Mouse (Mus musculus) liver, embryonic 11.5 days (tissue): ENCODE data around the gene Aoc1. TPM values are rescaled to one million over a fixed set of nuclear protein-coding genes. Genes with fewer than 3 reads are reported as not detected.

ENCODE experiments used
- ATAC-seq: fragments of 200-750 bp; cut with Nextera tagmentation; replicated peaks from 2 replicates; pipeline ENCODE4 v1.8.0; 2017; ENCODE audit warnings: moderate number of reproducible peaks, mild to moderate bottlenecking, moderate TSS enrichment, moderate library complexity; ENCODE audit not compliant: low FRiP score
- DNase-seq: peaks from one replicate; pipeline ENCODE4 v3.0.0-alpha.2; 2017; ENCODE audit warnings: low spot score
- H3K27ac ChIP-seq: fragments of 300-500 bp; sonication (generic); 2 replicates; pipeline ENCODE4 v1.5.1; 2014; ENCODE audit warnings: mild to moderate bottlenecking, low read depth, low read length, control low read depth
- H3K27me3 ChIP-seq: fragments of 300-500 bp; sonication (generic); replicated peaks from 2 replicates; pipeline ENCODE4 v1.6.1; 2014; ENCODE audit warnings: low read length, mixed read lengths; ENCODE audit not compliant: control insufficient read depth, insufficient read depth
- H3K36me3 ChIP-seq: fragments of 300-500 bp; sonication (generic); 2 replicates; pipeline ENCODE4 v1.6.1; 2014; ENCODE audit warnings: mild to moderate bottlenecking, low read length, moderate library complexity, mixed read lengths; ENCODE audit not compliant: control insufficient read depth, insufficient read depth
- H3K4me1 ChIP-seq: fragments of 300-500 bp; sonication (generic); replicated peaks from 2 replicates; pipeline ENCODE4 v1.6.1; 2014; ENCODE audit warnings: low read length, mixed read lengths; ENCODE audit not compliant: control insufficient read depth, insufficient read depth
- H3K4me2 ChIP-seq: fragments of 300-500 bp; sonication (generic); 2 replicates; pipeline ENCODE4 v1.6.1; 2014; ENCODE audit warnings: mild to moderate bottlenecking, control low read depth, moderate library complexity
- H3K4me3 ChIP-seq: fragments of 300-500 bp; sonication (generic); 2 replicates; pipeline ENCODE4 v1.5.1; 2014; ENCODE audit warnings: low read depth, low read length, control low read depth
- H3K9ac ChIP-seq: fragments of 300-500 bp; sonication (generic); 2 replicates; pipeline ENCODE4 v1.6.1; 2014; ENCODE audit warnings: low read depth, low read length, control low read depth
- H3K9me3 ChIP-seq: fragments of 300-500 bp; sonication (generic); 2 replicates; pipeline ENCODE4 v1.6.1; 2016; ENCODE audit warnings: low read length, inconsistent platforms, mixed read lengths; ENCODE audit not compliant: control insufficient read depth
- WGBS: fragments of 180-500 bp; shearing (Covaris S2); extraction: QIAGEN DNeasy Blood & Tissue Kit; methylation state at CpG from one replicate; pipeline ENCODE4 v1.1.7; 2014; 5-methylcytosine and 5-hydroxymethylcytosine counted together
- polyA plus RNA-seq: library from polyadenylated mRNA; unstranded; fragments of >200 nt; fragmentation: Nextera tagmentation; extraction: Ambion mirVana; gene quantifications from 2 replicates; pipeline ENCODE4 v1.2.1, GENCODE M21; 2014

The Aoc1 gene
- polyA plus RNA-seq = not detected in 2 replicates

DNA sequence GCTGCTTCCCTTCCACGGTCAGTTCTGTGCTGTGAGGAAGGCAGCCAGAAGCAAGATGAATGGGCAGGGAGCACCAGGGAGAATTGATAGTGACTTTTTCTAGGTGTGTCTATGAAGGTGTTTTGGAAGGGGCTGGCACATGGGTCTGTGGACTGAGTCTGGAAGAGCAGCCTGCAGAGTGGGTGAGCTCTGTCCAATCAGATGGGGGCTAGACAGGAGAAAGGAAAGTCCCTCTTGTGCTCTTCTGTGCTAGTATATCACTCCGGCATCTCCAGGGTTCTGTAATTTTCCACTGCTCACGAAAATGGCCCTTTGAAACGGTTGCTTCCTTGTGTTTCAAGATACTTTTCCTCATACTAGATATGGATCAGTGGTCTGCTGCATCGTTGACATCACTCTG, at the start of gene Aoc1:
Aoc1 (plus strand) TSS at position 301 of the 400 bp plus-strand sequence.
- DNase-seq = no peak
- no peaks in the 10 kb centered on the region for H3K27me3 ChIP-seq
- WGBS = 78% methylated on average over 5 of the region's 5 CpGs
- no peak for ATAC-seq
- no peaks in the 10 kb centered on the region for H3K36me3 ChIP-seq
- no peaks in the 10 kb centered on the region for H3K9me3 ChIP-seq
- no peak within 1 kb of the TSS for H3K4me3 ChIP-seq
- no peaks in the 10 kb centered on the region for H3K4me1 ChIP-seq
- no peak within 1 kb of the TSS for H3K27ac ChIP-seq
- no peak within 1 kb of the TSS for H3K4me2 ChIP-seq
- no peak within 1 kb of the TSS for H3K9ac ChIP-seq

DNA sequence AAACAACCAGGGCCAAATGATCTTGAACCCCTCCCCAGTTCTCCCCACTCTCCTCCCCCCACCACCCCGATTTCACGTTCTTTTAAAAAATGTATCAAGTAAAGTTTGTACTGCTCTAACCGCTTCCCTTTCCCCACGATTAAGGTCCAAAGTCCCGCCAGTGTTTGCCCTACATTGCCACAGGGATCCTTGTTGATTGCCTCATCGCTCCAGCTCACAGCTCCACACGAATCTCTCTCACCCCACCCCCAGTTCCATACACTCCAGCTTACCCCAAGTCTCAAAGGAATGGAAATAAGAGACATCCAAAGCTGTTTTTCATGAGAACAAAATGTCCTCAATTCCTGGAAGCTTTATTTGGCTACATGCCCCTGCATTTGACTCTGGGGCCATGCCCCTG, 47.7 kb upstream of the Aoc1 start:
- no peak for DNase-seq
- no peak overlapping the region for H3K27ac ChIP-seq
- no peak overlapping the region for H3K4me3 ChIP-seq
- H3K4me1 ChIP-seq = no peaks in the 10 kb centered on the region; the same call in 1 of the 2 replicates
- H3K9ac ChIP-seq = no peak overlapping the region
- H3K9me3 ChIP-seq = no peaks in the 10 kb centered on the region
- peak; percentile 57; the same call in 1 of the 2 replicates for ATAC-seq
- 67% methylated on average over 7 of the region's 7 CpGs for WGBS
- no peaks in the 10 kb centered on the region for H3K36me3 ChIP-seq
- H3K27me3 ChIP-seq = no peaks in the 10 kb centered on the region
- no peak overlapping the region for H3K4me2 ChIP-seq

DNA sequence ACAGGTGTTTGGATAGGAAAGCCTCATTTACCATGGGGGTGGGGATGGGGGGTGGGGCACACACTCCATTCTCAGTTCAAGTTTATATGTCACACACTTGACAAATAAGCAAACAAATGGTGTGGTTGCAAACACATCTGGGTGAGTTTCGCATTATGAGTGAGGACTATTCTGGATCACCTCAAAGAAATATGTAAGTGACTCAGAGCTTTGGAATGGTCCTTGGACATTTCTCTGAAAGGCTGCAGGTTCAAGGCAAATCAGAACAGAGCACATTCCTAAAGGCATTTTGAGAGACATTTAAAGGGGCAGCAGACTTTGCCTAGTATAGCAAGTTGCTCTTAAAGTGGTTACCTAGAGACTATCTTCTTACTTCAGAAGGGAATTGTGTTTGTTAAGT, 43.7 kb upstream of the Aoc1 start:
- Histone ChIP-seq H3K4me3 (no peak overlapping the region), H3K36me3 (peaks cover 6% of the 10 kb centered on the region), H3K9ac (no peak overlapping the region), H3K27ac (no peak overlapping the region), H3K9me3 (no peaks in the 10 kb centered on the region), H3K4me2 (no peak overlapping the region), H3K27me3 (no peaks in the 10 kb centered on the region), H3K4me1 (no peaks in the 10 kb centered on the region; the same call in 1 of the 2 replicates)
- DNase-seq (no peak), ATAC-seq (no peak)
- 70% methylated on average over 1 of the region's 1 CpGs for WGBS

DNA sequence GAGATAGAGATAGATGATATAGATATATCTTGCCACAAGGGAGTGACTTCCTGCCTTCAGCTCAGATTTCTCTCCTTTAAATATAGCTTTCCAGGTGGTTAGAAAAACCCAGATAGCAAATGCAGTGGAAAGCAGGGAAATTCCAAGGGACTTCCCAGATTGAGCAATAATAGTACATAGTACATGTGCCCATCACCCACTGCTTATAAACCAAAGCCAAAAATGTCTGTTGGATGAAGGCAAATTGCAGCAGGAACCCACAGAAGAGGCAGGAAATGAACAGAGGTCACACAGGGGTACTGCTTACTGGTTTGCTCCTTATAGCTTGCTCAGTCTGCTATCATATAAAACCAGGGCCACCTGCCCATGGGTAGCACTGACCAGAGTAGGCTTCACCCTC, 43.0 kb upstream of the Aoc1 start:
- no peaks in the 10 kb centered on the region; the same call in 1 of the 2 replicates for H3K4me1 ChIP-seq
- H3K4me3 ChIP-seq = no peak overlapping the region
- H3K4me2 ChIP-seq = no peak overlapping the region
- H3K27ac ChIP-seq = no peak overlapping the region
- no peaks in the 10 kb centered on the region for H3K27me3 ChIP-seq
- ATAC-seq = no peak
- no peaks in the 10 kb centered on the region for H3K9me3 ChIP-seq
- H3K9ac ChIP-seq = no peak overlapping the region
- no peak for DNase-seq
- peaks cover 11% of the 10 kb centered on the region for H3K36me3 ChIP-seq

GRCm38 (mm10) chr6:48830241-48830640, 42.5 kb upstream of the Aoc1 start:
- Histone ChIP-seq H3K27me3 (no peaks in the 10 kb centered on the region), H3K9ac (no peak overlapping the region), H3K9me3 (no peaks in the 10 kb centered on the region), H3K4me1 (no peaks in the 10 kb centered on the region; the same call in 1 of the 2 replicates), H3K4me2 (no peak overlapping the region), H3K27ac (no peak overlapping the region), H3K36me3 (peaks cover 14% of the 10 kb centered on the region), H3K4me3 (no peak overlapping the region)
- WGBS = 34% methylated on average over 1 of the region's 1 CpGs
- no peak for DNase-seq
- ATAC-seq = no peak

DNA sequence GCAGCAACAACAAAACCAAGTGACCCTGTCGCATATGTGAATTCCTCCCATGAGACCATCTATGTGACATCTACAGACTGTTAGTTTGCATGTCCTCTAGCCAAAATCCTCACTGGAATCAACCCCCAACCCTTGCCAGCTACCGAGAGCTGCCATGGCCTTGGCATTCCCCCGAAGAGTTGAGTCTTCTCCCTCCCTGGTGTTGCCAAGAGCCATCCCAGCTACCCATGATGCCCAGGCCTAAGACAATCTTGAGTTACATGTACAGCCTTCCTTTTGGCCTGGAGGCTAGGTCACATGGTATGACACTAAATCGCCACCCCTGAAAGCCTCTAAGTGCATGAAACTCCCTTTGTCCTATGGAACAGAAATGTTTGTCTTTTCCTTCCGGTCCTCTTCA, 41.6 kb upstream of the Aoc1 start:
- H3K4me2 ChIP-seq = no peak overlapping the region
- no peak overlapping the region for H3K4me3 ChIP-seq
- no peak for ATAC-seq
- no peaks in the 10 kb centered on the region for H3K9me3 ChIP-seq
- no peaks in the 10 kb centered on the region for H3K27me3 ChIP-seq
- H3K27ac ChIP-seq = no peak overlapping the region
- no peak overlapping the region for H3K9ac ChIP-seq
- H3K4me1 ChIP-seq = no peaks in the 10 kb centered on the region; the same call in 1 of the 2 replicates
- 89% methylated on average over 5 of the region's 5 CpGs for WGBS
- DNase-seq = no peak
- peaks cover 14% of the 10 kb centered on the region for H3K36me3 ChIP-seq

- H3K9ac ChIP-seq = no peak overlapping the region
- H3K4me1 ChIP-seq = no peaks in the 10 kb centered on the region; the same call in 1 of the 2 replicates
- no peaks in the 10 kb centered on the region for H3K9me3 ChIP-seq
- WGBS = 77% methylated on average over 1 of the region's 1 CpGs
- ATAC-seq (no peak), DNase-seq (no peak)
- H3K27ac ChIP-seq = no peak overlapping the region
- no peak overlapping the region for H3K4me2 ChIP-seq
- H3K4me3 ChIP-seq = no peak overlapping the region
- peaks cover 14% of the 10 kb centered on the region for H3K36me3 ChIP-seq
- no peaks in the 10 kb centered on the region for H3K27me3 ChIP-seq
Observed at GRCm38 (mm10) chr6:48832426-48832825, 40.3 kb upstream of the Aoc1 start.

GRCm38 (mm10) chr6:48833515-48833914, 39.2 kb upstream of the Aoc1 start:
- Histone ChIP-seq H3K27me3 (no peaks in the 10 kb centered on the region), H3K36me3 (peaks cover 17% of the 10 kb centered on the region), H3K27ac (no peak overlapping the region), H3K4me2 (no peak overlapping the region), H3K4me1 (no peaks in the 10 kb centered on the region; the same call in 1 of the 2 replicates), H3K4me3 (no peak overlapping the region), H3K9ac (no peak overlapping the region), H3K9me3 (no peaks in the 10 kb centered on the region)
- WGBS = 80% methylated on average over 4 of the region's 4 CpGs
- no peak for DNase-seq
- no peak for ATAC-seq

GRCm38 (mm10) chr6:48835241-48835640, 37.5 kb upstream of the Aoc1 start:
- Histone ChIP-seq H3K9ac (no peak overlapping the region), H3K4me2 (no peak overlapping the region), H3K4me3 (no peak overlapping the region), H3K27me3 (no peaks in the 10 kb centered on the region), H3K4me1 (no peaks in the 10 kb centered on the region), H3K27ac (no peak overlapping the region), H3K9me3 (no peaks in the 10 kb centered on the region), H3K36me3 (peaks cover 17% of the 10 kb centered on the region)
- WGBS = 86% methylated on average over 5 of the region's 5 CpGs
- no peak for DNase-seq
- no peak for ATAC-seq
